Mouse (Mus musculus) heart, postnatal 10 days (tissue): Measurements from ENCODE around the gene Gm20425. TPM values are rescaled to one million over a fixed set of nuclear protein-coding genes. Genes with fewer than 3 reads are reported as not detected.

ENCODE experiments used
- DNase-seq, 2 experiments: peaks; one replicate each; pipeline ENCODE4 v3.0.0; 2021
- intact Hi-C: fragments of 180-260 bp; cut with DNase I; formaldehyde crosslinking; loops from one replicate; pipeline ENCODE4 v1.15.1; 2025
- total RNA-seq, 2 experiments: library from RNA; stranded (reverse); gene quantifications; 2 replicates each; pipeline ENCODE4 v1.2.3; 2021

The Gm20425 gene
- total RNA-seq, 2 experiments from 2014 or later = 6.2 to 7.6 TPM

GRCm38 (mm10) chr9:103226806-103227205, 3.3 kb downstream of the Gm20425 start:
- intact Hi-C loops = loop anchor here (5.0 kb wide), 1 partner anchor 75 kb away; no protein-coding TSS in a partner anchor
- peak in 1 of 2 experiments; percentile 10 for DNase-seq

- DNase-seq = peak; percentile 10 to 37
- intact Hi-C loops = loop anchor here (5.0 kb wide), 1 partner anchor 77 kb away; no protein-coding TSS in a partner anchor
Observed at GRCm38 (mm10) chr9:103225464-103225863, 4.6 kb downstream of the Gm20425 start.

DNA sequence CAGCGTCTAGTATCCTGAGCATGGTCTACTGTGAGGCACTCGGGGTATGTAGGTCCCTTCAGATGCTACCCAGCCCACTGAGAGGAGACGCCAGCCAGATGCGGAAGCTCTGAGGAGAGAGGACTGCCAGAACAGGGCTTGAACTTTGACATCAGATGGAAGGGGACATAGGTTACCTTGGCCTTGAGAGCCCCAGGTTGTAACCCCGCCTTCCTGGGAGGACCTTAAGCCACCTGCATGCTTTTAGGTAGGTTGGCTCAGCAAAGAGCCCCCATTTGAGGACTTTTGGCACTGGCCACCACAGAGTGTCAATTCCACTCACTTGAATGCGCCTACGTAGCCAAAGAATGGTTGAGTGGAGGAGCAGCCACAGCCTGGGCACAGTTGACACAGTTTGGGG, 5.4 kb downstream of the Gm20425 start:
- intact Hi-C loops = loop anchor here (5.0 kb wide), 1 partner anchor 78 kb away; no protein-coding TSS in a partner anchor
- DNase-seq = no peak

DNA sequence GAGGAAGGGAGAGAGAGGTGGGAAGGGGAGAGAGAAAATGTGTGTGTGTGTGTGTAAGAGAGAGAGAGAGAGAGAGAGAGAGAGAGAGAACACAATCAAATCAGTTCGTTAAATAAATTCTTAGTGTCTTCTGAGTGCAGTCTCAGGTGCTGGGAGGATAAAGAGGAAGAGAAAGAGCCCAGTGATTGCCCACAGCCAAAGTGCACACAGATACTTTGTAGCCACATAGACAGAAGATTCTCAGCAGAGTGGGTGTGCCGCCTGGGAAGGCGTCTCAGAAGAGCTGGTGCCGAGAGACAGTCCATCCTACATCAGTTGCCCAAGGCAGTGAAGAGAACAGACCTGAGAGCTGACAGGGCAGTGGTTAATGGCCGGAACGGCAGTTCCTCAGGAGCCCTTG, 15.8 kb downstream of the Gm20425 start:
- intact Hi-C loops = loop anchor here (10.0 kb wide), 1 partner anchor 261 kb away; no protein-coding TSS in a partner anchor
- no peak for DNase-seq

DNA sequence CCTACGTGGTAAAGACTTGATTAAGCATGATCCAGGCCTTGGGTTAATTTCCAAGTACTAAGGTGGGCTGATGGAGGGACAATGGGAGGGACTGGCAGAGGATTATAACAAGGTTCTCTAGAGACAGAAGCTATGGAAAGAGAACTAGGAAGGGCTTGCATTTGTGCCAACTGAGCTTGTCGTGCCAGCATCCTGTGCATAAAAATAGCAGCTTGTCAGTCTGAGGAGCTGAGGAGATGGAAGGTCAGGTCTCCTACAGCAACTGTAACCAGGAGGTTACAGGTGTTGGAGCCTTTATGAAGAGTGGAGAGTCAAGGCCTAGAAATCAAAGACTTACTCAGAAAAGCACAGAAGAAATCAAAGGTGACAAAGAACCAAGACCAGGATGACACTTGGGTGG, 16.5 kb downstream of the Gm20425 start:
- DNase-seq = peak; percentile 66 to 70

GRCm38 (mm10) chr9:103212654-103213420, 17.3 kb downstream of the Gm20425 start:
- intact Hi-C loops = loop anchor here (10.0 kb wide), 1 partner anchor 262 kb away; no protein-coding TSS in a partner anchor
- DNase-seq = peak; percentile 17 to 26

More for the DNA sequence above, 16.5 kb downstream of the Gm20425 start:
- intact Hi-C loops = loop anchor here (10.0 kb wide), 1 partner anchor 261 kb away; no protein-coding TSS in a partner anchor

DNA sequence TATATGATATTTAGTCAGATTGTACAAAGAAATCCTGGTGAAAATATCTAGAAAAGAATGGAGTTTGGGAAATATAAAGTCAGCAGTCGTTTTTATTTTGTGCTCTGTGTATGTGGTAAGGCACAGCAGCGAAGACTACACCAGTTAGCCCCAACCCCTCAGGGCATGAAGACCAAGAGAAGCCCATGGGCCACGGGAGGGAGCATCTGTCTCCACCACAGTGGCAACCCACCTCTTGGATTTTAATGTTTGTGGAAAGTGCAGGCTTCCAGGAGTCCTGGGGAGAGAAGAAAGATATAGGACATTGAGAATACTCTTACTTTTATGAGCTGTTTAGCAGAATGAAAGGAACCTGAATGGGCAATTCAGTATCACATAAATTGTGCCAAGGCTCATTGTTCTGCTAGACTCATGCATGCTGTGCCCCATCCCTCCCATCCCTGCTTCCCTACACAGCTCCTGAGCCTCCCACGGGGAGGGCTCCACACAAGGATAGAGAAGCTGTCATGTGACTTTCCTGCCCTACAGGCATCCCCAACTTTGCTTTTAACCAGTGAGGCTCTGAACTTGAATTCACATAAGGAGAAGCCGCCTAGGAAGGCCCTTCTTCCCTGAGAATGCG, 21.2 kb downstream of the Gm20425 start:
- intact Hi-C loops = no loop called here
- no peak for DNase-seq

DNA sequence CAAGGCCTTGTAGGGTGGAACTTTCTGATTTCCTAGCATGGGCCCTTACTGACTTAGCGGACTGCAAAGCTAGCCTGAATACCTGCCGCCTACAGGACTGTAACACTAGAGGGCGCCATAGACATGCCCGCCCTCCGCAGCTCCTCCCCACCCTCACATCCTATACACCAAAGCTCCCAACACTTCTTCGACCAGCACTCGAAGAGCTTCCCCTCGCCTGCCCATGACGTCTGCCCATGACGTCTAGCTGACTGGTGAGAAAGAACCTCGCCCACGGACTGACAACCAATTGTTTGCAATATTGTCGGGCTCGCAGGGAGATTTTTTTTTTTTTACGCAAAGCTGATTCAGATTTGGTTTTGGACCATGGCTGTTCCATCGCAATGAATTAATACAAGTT, 22.3 kb downstream of the Gm20425 start:
- intact Hi-C loops = loop anchor here (1.0 kb wide), 1 partner anchor 94 kb away; no protein-coding TSS in a partner anchor
- peak; percentile 78 to 80 for DNase-seq

DNA sequence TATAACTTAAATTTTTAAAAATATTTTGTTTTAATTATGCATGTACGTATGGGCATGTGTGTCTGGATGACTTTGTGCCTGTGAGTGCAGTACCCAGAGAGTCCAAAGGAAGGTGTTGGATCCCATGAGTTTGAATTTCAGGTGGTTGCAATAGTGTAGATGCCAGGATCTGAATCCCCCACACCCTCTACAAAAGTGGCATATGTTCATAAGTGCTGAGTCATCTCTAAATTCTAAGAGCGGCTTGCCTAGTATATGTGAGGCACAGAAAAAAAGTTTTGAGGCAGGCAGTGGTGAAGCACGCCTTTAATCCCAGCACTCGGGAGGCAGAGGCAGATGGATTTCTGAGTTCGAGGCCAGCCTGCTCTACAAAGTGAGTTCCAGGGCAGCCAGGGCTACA, 24.3 kb downstream of the Gm20425 start:
- intact Hi-C loops = no loop called here

DNA sequence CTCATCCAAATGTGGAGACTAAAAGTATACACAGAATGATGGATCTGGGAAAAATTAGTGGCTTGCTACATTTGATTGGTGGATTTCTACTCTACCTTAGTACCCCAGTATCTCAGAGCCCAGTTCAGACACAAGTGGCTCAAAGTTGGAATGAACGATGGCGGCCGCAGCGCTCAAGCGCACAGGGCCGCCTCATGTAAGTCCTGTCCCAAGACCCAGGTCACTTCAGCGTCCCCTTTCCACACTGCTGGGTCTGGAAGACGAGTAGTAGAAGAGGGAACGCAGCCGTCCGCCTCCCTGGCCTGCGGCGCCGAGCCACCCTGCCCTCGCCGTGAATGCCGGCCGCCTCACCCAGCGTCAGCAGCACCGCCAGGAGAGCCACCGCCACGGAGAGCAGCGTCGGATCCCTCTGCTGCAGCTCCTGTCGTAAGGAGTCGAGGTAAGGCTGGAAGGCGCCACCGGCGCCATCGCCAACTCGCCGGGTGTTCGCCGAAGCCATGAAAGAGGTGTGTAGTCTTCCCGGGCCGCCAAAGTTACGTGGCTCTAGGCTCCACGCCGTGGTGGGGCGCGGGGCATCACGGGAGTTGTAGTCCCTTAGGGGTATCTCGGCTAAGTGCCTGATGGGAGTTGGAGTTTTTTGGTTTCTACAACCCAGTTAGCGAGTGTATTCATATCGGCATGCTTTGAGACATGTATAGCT, 28.4 kb downstream of the Gm20425 start, which contains the start of gene Srprb:
TSS of gene Srprb (minus strand) at position 577 of the 700 bp plus-strand sequence.
- intact Hi-C loops = loop anchor here (5.0 kb wide), 1 partner anchor 109 kb away; no protein-coding TSS in a partner anchor
- DNase-seq = peak; percentile 95 to 96

More for the DNA sequence above, 24.3 kb downstream of the Gm20425 start:
- DNase-seq = no peak

DNA sequence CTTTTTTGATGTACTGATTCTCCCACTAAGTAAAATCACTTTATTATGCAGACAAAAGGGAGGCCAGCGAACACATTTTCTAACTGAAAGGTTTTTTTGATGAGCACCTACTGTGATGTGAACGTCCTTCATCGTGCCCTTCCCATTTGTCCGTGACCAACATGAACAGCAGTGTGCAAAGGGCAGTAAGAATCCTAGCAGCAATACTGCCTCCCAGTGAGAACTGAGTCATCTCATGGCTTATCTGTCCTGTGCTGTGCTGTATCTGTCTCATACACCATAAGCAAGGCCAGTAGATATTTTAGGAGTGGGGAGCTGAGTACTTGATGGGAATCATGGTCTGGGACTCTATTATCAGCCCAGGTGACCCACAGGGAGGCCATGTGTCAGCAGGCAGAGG, 41.7 kb downstream of the Gm20425 start:
- intact Hi-C loops = no loop called here
- no peak for DNase-seq

GRCm38 (mm10) chr9:103186747-103187146, 43.4 kb downstream of the Gm20425 start:
- peak; percentile 19 to 43 for DNase-seq
- intact Hi-C loops = no loop called here

GRCm38 (mm10) chr9:103185946-103186345, 44.2 kb downstream of the Gm20425 start:
- DNase-seq = peak; percentile 18 to 23
- intact Hi-C loops = no loop called here

GRCm38 (mm10) chr9:103184855-103185254, 45.3 kb downstream of the Gm20425 start:
- intact Hi-C loops = no loop called here
- no peak for DNase-seq

DNA sequence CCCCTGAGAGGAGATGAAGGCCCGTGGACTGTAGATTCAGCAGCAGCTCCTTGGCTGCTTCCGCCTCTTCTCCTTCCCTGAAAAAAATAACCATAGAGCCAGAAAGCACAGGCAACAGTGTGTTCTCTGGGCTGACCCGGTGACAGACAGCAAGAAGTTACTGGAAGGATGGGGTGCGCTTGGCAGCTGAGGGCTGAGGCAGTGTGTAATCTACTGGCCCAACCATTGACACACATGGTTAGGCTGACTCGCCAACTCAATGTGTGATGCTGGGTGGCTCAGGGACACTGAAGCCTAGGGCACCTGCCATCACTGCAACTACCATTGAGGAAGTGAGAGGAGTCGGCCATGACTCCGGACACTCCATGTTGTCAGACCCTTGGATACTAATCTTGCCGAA, 48.2 kb downstream of the Gm20425 start:
- no peak for DNase-seq
- intact Hi-C loops = no loop called here

GRCm38 (mm10) chr9:103180807-103181565, 49.1 kb downstream of the Gm20425 start:
- DNase-seq = peak; percentile 87 to 88
- intact Hi-C loops = no loop called here

GRCm38 (mm10) chr9:103180303-103180702, 49.8 kb downstream of the Gm20425 start:
- intact Hi-C loops = no loop called here
- peak; percentile 69 to 73 for DNase-seq

DNA sequence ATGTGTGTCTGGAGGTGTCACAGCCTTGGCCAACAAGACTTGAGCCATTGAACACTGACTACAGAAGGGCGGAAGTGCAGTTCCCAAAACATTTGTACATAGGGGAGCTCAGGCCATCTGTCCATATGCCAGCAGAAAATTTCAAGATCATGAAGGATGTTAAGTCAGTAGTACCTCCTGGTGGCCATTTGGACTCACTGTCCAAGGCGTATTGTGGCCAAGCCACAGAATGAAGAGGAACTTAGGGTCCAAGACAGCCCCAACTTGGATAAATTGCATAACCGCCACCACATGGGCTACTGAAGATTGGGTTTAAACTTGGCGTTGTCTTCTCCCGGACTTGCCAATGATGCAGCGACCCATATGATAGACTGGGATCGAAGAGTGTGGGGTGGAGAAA, 54.4 kb downstream of the Gm20425 start:
- no peak for DNase-seq
- intact Hi-C loops = no loop called here

DNA sequence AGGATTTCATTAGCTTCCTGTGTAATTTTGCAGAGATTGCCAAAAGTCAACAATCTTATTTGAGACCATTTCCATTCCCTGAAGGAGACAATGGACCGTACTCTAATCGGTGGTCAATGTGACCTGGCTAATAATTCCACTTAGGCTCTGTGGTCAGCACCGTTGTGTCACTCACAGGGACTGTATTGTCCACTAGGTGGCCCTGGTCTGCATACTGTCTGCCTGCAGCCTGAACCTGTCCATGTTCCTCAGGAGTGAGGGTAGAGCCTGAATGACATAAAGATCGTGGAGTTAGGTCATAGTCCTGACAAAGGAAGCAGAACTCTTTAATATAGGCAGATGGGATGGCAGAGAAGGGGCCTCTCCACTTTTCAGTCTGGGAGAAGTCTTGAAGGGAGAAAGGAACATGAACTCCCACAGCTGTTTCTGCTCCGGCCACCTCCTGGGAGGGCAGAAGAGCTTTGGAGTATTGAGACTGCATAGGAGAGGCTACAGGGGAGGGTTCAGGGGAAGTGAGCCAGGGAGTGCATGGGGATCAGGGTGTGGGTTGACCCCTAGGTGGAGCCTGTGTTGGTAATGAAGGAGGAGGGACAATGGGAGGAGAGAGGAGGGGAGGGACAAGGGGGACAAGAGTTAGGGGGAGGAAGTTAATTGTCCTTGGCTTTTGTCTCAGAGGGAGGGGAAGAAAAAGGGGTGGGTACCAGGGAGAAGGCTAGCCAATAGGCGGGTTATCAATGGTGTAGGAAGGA, 55.2 kb downstream of the Gm20425 start:
- intact Hi-C loops = no loop called here
- DNase-seq = peak; percentile 23 to 48
